Mouse (Mus musculus): Measurements from ENCODE around the gene Foxi2.

The Foxi2 gene

GRCm38 (mm10) chr7:135410237-135410965 is at the start of gene Foxi2:
Gene Foxi2 (plus strand): TSS chr7:135410308.
- DNase-seq, result no peak

GRCm38 (mm10) chr7:135364606-135365005 is 45.5 kb upstream of the Foxi2 start:
- no peak for DNase-seq

- no peak for DNase-seq
Measured at GRCm38 (mm10) chr7:135376048-135376447, 34.1 kb upstream of the Foxi2 start.

DNA sequence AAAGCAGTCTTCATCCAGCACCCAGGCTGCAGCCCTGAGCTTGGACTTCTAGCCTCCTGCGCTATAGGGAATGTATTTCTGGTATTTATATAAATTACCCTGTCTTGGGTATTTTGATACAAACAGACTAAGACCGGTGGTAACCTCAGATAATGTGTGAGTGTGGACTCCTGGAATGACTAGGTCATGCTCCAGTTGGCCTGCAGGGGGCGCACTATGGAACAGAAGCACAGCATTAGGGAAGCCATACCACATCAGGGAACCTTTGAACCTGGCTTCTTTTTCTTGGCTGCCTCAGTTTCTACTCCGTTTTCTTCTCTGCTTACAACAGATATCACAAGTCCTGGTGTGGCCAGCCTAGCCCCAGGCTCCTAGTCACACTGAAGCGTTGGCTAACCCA is 33.2 kb upstream of the Foxi2 start:
- peak; percentile 3 for DNase-seq

DNA sequence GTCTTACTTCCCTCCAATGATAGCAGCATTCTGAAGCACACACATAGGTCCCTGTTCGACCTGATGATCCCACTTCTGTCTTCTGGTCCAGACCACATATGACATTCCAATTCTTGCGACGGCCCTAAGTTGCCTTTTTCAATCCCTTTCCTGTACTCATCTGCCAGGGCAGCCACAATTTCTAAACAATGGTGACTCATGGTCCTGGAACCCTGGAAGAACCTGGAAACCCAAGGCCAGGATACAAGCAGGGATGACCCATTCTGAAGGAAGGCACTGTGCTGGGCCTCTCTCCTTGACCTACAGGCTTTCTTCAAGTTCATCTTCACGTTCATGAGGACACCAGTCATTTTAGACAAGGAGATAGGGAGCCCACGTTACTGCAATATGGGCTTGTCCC is 31.8 kb upstream of the Foxi2 start:
- DNase-seq, result no peak

- DNase-seq, result peak; percentile 23
Measured at GRCm38 (mm10) chr7:135389039-135389438, 21.1 kb upstream of the Foxi2 start.

GRCm38 (mm10) chr7:135392949-135393542 is 17.1 kb upstream of the Foxi2 start:
- DNase-seq, result no peak

- no peak for DNase-seq
Measured at GRCm38 (mm10) chr7:135394436-135394835, 15.7 kb upstream of the Foxi2 start.

DNA sequence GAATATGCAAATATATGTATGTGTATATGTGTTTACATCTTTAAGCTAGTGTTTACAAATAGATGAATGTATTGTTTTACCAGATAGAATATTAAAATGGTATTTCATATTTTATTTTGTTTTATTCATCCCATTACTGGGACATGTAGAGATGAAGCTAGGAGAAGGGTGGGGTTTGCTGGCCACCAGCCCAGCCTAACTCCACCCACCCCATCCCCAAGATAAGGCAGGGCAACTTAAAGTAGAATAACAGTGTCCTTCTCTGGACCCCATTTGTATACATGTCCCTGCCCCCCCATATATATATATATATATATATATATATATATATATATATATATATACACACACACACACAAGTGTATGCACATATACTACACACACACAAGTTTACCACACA is 14.9 kb upstream of the Foxi2 start:
- no peak for DNase-seq

- no peak for DNase-seq
Measured at GRCm38 (mm10) chr7:135397096-135397495, 13.0 kb upstream of the Foxi2 start.

DNA sequence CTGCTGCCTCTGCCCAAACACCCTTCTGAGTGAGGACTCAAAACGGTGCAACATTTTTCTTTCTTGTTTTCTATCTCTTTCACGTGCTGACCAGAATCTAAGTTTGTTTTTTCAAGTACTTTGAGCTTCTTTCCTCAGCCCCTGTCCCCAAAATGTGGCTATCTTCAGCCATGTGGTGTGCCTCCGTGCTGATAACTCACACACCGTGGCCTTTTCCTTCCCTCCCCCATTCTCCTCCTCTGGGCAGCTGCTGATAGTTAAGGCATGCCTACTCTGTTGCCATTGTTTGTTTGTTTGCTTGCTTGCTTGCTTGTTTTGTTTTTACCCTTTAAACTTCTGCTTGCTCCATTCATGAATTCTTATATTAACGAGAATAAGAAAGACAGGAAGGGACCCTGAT is 12.2 kb upstream of the Foxi2 start:
- DNase-seq, result no peak

- peak; percentile 70 for DNase-seq
Measured at GRCm38 (mm10) chr7:135403416-135403815, 6.7 kb upstream of the Foxi2 start.

DNA sequence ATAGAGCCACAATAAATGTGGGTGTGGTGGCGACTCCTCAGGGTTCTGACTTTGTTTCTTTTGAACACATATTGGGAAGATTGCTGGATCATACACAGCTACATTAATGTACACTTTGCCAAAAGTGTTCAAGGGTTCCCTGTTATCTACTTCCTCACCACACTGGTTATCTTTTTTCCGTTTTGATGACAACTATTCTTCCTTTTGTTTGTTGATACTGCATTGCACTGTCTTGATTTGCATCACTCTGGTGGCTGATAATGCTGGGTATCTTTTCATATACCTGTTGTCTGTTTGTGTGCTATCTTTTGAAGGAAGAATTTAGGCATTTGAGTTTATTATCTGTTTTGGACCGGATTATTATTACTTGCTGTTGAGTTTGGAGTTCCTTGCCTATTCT is 3.3 kb upstream of the Foxi2 start:
- no peak for DNase-seq

- no peak for DNase-seq
Measured at GRCm38 (mm10) chr7:135408501-135408900, 1.6 kb upstream of the Foxi2 start.

DNA sequence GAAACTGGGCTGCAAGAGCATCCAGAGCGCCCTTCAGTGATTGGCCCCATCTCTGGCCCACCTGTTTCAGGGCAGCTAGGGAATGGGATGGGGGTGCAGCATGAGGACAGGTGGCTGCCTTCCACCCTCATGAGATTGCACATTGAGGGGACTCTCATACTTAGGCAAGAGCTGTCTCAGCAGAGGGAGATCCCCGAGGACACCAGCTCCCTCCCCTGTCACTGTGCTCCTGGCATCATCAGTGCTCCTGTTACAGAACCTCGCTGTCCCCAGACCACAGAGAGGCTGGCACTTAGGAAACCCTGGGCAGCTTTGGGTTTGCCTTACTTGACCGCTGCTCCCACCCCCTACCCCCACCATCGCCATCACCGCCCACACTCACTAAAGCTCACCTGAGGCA is 2.2 kb downstream of the Foxi2 start:
- DNase-seq, result no peak

DNA sequence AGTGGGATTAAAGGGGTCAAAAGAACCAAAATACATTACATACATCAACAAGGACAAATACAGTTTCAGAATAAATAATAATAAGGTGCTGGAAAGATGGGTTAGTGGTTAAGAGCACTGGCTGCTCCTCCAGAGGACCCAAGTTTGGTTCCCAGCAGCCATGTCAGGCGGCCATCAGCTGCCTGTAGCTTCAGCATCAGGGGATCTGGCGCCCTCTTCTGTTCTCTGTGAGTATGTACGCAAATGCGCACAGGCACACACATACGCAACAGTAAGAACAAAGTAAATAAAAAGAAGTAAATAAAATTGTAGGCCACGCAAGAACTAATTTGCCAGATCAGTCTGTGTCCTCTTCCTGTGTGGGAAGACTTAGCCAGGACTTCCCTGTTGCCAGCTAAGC is 18.7 kb downstream of the Foxi2 start:
- DNase-seq, result no peak

DNA sequence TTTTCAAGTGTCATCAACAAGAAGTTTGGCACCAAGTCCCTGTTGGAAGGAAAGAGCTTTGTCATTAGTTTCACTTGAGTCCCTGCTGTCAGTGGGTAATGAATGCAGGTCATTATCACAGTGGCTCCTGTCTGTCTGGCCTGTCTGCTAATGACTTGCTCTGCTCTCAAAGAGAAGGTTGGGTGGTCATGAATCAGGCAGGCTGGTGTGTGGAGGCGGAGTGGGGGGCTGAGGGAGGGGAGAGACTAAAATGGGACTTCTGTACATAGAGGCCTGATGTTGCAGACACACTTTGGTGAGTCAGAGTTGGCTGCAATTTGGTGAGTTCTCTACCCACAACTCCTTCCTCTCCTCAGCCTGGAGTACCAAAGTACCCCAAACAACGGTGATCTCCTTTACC is 20.8 kb downstream of the Foxi2 start:
- no peak for DNase-seq

DNA sequence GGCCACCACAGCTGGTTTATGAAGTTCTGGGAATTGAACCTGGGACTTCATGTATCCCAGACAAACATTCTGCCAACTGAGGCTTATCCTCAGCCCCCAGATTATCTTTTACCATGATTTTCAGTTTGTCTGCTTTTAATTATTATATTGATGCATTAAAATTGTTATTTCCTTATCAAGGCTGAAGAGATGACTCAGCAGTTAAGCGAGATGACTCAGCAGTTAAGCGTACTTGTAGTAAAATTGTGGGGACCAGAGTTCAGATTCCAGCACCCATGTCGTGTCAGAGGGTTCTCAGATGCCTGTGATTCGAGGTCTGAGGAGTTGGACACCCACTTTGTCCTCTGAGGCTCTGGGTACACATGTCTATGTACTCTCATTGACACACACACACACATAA is 33.8 kb downstream of the Foxi2 start:
- DNase-seq, result no peak

- DNase-seq, result no peak
Measured at GRCm38 (mm10) chr7:135451340-135451739, 41.2 kb downstream of the Foxi2 start.

GRCm38 (mm10) chr7:135452366-135452765 is 42.3 kb downstream of the Foxi2 start:
- no peak for DNase-seq

DNA sequence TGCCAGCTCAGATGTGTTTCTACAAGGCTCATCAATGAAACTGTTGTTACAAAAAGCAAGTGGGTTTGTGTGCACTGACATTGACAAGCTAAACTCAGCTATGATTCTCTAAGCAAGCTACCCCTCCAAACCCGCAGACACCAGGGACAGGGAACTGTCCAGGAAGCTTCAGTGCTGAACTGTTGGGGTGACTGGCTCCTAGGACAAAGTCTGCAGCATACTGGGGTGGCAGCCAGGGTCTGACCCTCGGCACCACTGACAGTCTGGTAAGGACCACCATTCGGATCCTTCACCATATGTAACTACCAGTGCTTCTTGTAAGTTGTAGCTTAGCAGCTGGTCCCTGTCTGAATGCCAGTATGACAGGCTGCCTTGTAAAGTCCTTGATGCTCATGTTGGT is 43.6 kb downstream of the Foxi2 start:
- no peak for DNase-seq
